ENCODE assay signal across 8 mouse cellular contexts in genomic region chr13:105223147-105223546, GRCm38 (mm10).
A peak's percentile ranks its signal among the peaks of the same experiment; 100 is the strongest.
DNase-seq lines count a peak whose midpoint lies in the region; ATAC-seq lines count a peak whose summit lies in the region.

No protein-coding gene starts in this region.

- H3K4me2 ChIP-seq in forebrain, embryonic 14.5 days (ENCODE audit: low read length), result no peak overlapping the region

- H3K9me3 ChIP-seq in heart, embryonic 10.5 days, result no peaks in the 10 kb centered on the region
- no peaks in the 10 kb centered on the region for H3K9me3 ChIP-seq in forebrain, embryonic 14.5 days (replicated peaks; ENCODE audit: control insufficient read depth, low read length)

- WGBS in heart, embryonic 10.5 days, result 54% methylated on average over 3 of the region's 3 CpGs
- 75% methylated on average over 3 of the region's 3 CpGs for WGBS in forebrain, embryonic 14.5 days

- H3K36me3 ChIP-seq in heart, embryonic 10.5 days, result no peaks in the 10 kb centered on the region
- H3K36me3 ChIP-seq in forebrain, embryonic 14.5 days (ENCODE audit: control insufficient read depth, insufficient read depth, low read length), result no peaks in the 10 kb centered on the region

- peak; percentile 44 for ATAC-seq in forebrain, embryonic 14.5 days
- ATAC-seq in megakaryocyte, adult 5-6 weeks (ENCODE audit: poor library complexity, severe bottlenecking), result peak; percentile 47; the same call in 1 of the 2 replicates

- peak; percentile 19 to 31 for DNase-seq in heart, postnatal 14 days
- DNase-seq in heart, embryonic 10.5 days (ENCODE audit: low spot score), result no peak
- peak; percentile 8 for DNase-seq in thymus, postnatal 0 days (ENCODE audit: low spot score)
- no peak for DNase-seq in thymus, postnatal 25 days
- DNase-seq in forebrain, embryonic 14.5 days (ENCODE audit: low spot score), result peak; percentile 48
- DNase-seq in T-cell, adult 2 months (ENCODE audit: low spot score), result no peak
- DNase-seq in urinary bladder, adult 18-20 months (ENCODE audit: low spot score in 2 of 2), result no peak

- H3K4me1 ChIP-seq in heart, embryonic 10.5 days, result no peaks in the 10 kb centered on the region
- no peaks in the 10 kb centered on the region for H3K4me1 ChIP-seq in forebrain, embryonic 14.5 days (ENCODE audit: control insufficient read depth, insufficient read depth, low read length)

- no peak overlapping the region for H3K4me3 ChIP-seq in heart, embryonic 10.5 days
- no peak overlapping the region for H3K4me3 ChIP-seq in forebrain, embryonic 14.5 days (ENCODE audit: low read depth, low read length)

- H3K27me3 ChIP-seq in heart, embryonic 10.5 days (ENCODE audit: insufficient read depth, poor library complexity, severe bottlenecking), result no peaks in the 10 kb centered on the region
- H3K27me3 ChIP-seq in forebrain, embryonic 14.5 days (replicated peaks; ENCODE audit: control insufficient read depth, insufficient read depth, low read length), result no peaks in the 10 kb centered on the region

- no peak overlapping the region for H3K27ac ChIP-seq in heart, embryonic 10.5 days
- no peak overlapping the region for H3K27ac ChIP-seq in forebrain, embryonic 14.5 days (ENCODE audit: low read depth, low read length)

- intact Hi-C loops in heart, postnatal 14 days (cut with DNase I), result loop anchor here (1.0 to 5.0 kb wide), 2 partner anchors 171 to 275 kb away; partner anchors contain the start of gene Rgs7bp

- no peak overlapping the region for H3K9ac ChIP-seq in forebrain, embryonic 14.5 days (ENCODE audit: low read length)

Comparison
In these comparisons a context has a peak if more than half of its experiments do, and no peak if none do; other contexts are left out.
1. DNase-seq: peak in heart, postnatal 14 days (2 of 2), thymus, postnatal 0 days (single experiment) and forebrain, embryonic 14.5 days (single experiment); none in heart, embryonic 10.5 days (single experiment), thymus, postnatal 25 days (single experiment), T-cell, adult 2 months (single experiment) and urinary bladder, adult 18-20 months (0 of 2).